Mouse (Mus musculus): Measurements from ENCODE around the gene Ammecr1. TPM values are rescaled to one million over a fixed set of nuclear protein-coding genes. Genes with fewer than 3 reads are reported as not detected.

Ammecr1 gene
- polyA plus RNA-seq, 1 experiment from 2014 or later = 6.4 TPM

DNA sequence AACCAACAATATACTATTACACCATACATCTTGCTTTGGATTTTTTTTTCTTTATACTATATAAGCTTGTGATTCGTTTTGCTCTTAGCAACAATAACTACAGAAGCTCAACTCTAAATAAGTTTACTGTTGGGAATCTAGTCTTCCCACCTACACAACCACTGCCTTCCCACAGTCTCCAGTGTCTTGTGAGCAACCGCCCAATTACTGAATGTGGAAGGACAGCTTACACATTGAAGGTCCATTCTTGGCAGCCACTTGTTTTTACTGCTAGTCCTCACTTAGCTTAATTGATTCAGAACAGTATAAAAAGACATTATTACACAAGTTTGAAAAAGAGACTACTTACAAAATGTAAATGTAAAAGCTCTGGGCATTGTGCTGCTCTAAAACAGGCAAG is 6.1 kb downstream of the Ammecr1 start:
- Histone ChIP-seq H3K4me2 (ENCODE audit: low read depth, low read length) (no peak overlapping the region), H3K4me3 (ENCODE audit: low read depth, low read length) (no peak overlapping the region), H3K36me3 (ENCODE audit: control insufficient read depth, insufficient read depth) (peaks cover 2% of the 10 kb centered on the region), H3K9ac (ENCODE audit: low read depth, low read length) (no peak overlapping the region), H3K4me1 (ENCODE audit: control insufficient read depth, low read depth, low read length) (no peaks in the 10 kb centered on the region; the same call in 1 of the 2 replicates), H3K27me3 (ENCODE audit: control insufficient read depth, insufficient read depth, low read depth, low read length) (no peaks in the 10 kb centered on the region), H3K9me3 (replicated peaks; ENCODE audit: control insufficient read depth, low read length) (no peaks in the 10 kb centered on the region), H3K27ac (ENCODE audit: low read length) (no peak overlapping the region)
- WGBS (ENCODE audit: insufficient replicate concordance) = 67% methylated on average over 2 of the region's 2 CpGs
- ATAC-seq (ENCODE audit: low read depth) = no peak

DNA sequence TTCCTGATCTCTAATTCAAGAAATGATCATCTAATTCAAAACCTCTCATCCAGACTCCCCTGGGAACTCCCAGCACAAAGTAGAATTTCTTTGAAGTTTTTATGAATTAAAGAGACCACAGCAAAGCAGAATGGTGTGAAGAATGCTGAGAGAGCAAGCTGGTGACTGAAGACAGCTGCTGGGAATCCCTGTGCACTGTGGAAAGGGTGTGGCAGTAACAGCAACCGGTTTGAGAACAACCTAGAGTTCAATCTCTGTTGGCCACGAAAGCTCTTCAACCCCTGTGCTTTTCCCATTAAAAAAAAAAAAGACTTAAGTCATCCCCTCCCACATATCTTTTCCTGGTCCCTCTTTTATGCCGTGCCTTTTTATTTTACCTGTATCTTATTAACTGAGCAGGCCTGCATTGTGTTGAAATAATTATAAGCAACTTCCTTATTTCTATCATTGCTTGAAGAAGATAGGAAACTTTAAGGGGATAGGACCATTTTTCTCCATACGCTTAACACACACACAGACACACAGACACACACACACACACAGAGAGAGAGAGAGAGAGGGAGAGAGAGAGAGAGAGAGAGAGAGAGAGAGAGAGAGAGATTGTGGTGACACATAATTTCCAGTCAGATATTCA is 6.7 kb downstream of the Ammecr1 start:
- no peak overlapping the region for H3K4me2 ChIP-seq (ENCODE audit: low read depth, low read length)
- H3K4me3 ChIP-seq (ENCODE audit: low read depth, low read length) = no peak overlapping the region
- H3K36me3 ChIP-seq (ENCODE audit: control insufficient read depth, insufficient read depth) = peaks cover 2% of the 10 kb centered on the region
- no peaks in the 10 kb centered on the region for H3K27me3 ChIP-seq (ENCODE audit: control insufficient read depth, insufficient read depth, low read depth, low read length)
- no peak overlapping the region for H3K27ac ChIP-seq (ENCODE audit: low read length)
- H3K9me3 ChIP-seq (replicated peaks; ENCODE audit: control insufficient read depth, low read length) = no peaks in the 10 kb centered on the region
- ATAC-seq (ENCODE audit: low read depth) = no peak
- WGBS (ENCODE audit: insufficient replicate concordance) = 54% methylated on average over 4 of the region's 4 CpGs
- no peaks in the 10 kb centered on the region; the same call in 1 of the 2 replicates for H3K4me1 ChIP-seq (ENCODE audit: control insufficient read depth, low read depth, low read length)
- no peak overlapping the region for H3K9ac ChIP-seq (ENCODE audit: low read depth, low read length)

DNA sequence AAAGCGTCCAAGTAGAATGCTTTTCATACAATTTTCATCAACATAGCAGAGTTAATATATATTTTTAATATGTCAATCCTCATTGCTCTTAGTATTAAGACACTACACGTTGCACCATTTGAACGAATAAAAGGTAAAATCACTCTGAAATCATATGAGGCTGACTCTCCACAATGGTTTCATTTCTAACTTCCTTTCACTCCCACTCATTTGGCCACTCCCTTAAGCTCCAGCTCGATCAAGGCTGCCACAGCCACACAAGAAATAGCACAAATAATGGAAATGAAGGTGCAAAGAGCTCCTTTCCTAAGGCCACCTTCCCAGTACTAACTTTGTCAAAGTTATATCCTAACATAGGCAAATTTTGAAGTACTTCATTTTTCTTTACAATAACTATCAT is 38.1 kb downstream of the Ammecr1 start:
- ATAC-seq (ENCODE audit: low read depth) = no peak
- WGBS (ENCODE audit: insufficient replicate concordance) = 59% methylated on average over 4 of the region's 4 CpGs
- no peak overlapping the region for H3K9ac ChIP-seq (ENCODE audit: low read depth, low read length)
- H3K4me1 ChIP-seq (ENCODE audit: control insufficient read depth, low read depth, low read length) = no peaks in the 10 kb centered on the region
- no peaks in the 10 kb centered on the region for H3K9me3 ChIP-seq (replicated peaks; ENCODE audit: control insufficient read depth, low read length)
- no peaks in the 10 kb centered on the region for H3K27me3 ChIP-seq (ENCODE audit: control insufficient read depth, insufficient read depth, low read depth, low read length)
- H3K4me2 ChIP-seq (ENCODE audit: low read depth, low read length) = no peak overlapping the region
- H3K4me3 ChIP-seq (ENCODE audit: low read depth, low read length) = no peak overlapping the region
- no peaks in the 10 kb centered on the region for H3K36me3 ChIP-seq (ENCODE audit: control insufficient read depth, insufficient read depth)
- no peak overlapping the region for H3K27ac ChIP-seq (ENCODE audit: low read length)

DNA sequence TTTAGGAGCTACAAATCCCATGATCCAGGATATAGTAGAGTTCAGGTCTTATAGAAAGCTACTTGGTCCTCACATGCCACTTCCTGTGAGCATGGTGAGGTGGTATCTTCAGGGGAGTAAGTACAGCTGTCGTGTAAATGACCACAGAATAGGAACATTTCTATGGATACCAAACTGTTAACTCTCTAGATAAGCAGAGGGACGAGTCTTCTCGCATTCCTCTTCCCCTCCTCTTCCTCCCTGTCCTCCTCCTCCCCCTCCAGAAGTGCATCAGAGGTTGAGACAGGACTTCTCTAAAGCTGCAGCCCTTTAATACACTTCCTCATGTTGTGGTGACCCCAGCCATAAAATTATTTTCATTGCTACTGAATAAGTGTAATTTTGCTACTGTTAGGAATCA is 49.1 kb downstream of the Ammecr1 start:
- H3K36me3 ChIP-seq (ENCODE audit: control insufficient read depth, insufficient read depth) = no peaks in the 10 kb centered on the region
- WGBS (ENCODE audit: insufficient replicate concordance) = 31% methylated on average over 3 of the region's 3 CpGs
- no peak for ATAC-seq (ENCODE audit: low read depth)

DNA sequence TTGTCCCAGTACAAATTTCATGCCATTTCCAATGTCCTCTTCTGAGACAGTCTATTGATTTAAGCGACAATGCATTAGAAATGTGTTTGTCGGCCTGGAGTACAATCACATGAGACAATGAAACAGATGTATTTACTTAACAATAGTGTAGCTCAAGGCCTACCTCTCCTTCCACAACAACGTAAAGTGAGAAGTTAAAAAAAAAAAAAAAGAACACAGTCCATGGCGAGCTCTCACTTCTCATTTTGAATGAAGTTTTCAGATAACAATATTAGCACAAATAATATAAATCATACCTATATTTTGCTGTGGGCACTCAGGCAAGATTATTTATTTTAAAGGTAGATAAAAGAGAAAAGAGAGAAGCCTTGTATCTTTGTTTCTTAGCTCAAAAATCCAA is 49.8 kb downstream of the Ammecr1 start:
- H3K36me3 ChIP-seq (ENCODE audit: control insufficient read depth, insufficient read depth) = no peaks in the 10 kb centered on the region
- no peak overlapping the region for H3K4me2 ChIP-seq (ENCODE audit: low read depth, low read length)
- H3K9me3 ChIP-seq (replicated peaks; ENCODE audit: control insufficient read depth, low read length) = no peaks in the 10 kb centered on the region
- no peak overlapping the region for H3K27ac ChIP-seq (ENCODE audit: low read length)
- ATAC-seq (ENCODE audit: low read depth) = no peak
- no peaks in the 10 kb centered on the region for H3K4me1 ChIP-seq (ENCODE audit: control insufficient read depth, low read depth, low read length)
- H3K9ac ChIP-seq (ENCODE audit: low read depth, low read length) = no peak overlapping the region
- WGBS (ENCODE audit: insufficient replicate concordance) = 58% methylated on average over 4 of the region's 4 CpGs
- H3K27me3 ChIP-seq (ENCODE audit: control insufficient read depth, insufficient read depth, low read depth, low read length) = no peaks in the 10 kb centered on the region
- H3K4me3 ChIP-seq (ENCODE audit: low read depth, low read length) = no peak overlapping the region

More for the DNA sequence above, 49.1 kb downstream of the Ammecr1 start:
- Histone ChIP-seq H3K9ac (ENCODE audit: low read depth, low read length) (no peak overlapping the region), H3K4me3 (ENCODE audit: low read depth, low read length) (no peak overlapping the region), H3K4me1 (ENCODE audit: control insufficient read depth, low read depth, low read length) (no peaks in the 10 kb centered on the region), H3K9me3 (replicated peaks; ENCODE audit: control insufficient read depth, low read length) (no peaks in the 10 kb centered on the region), H3K27ac (ENCODE audit: low read length) (no peak overlapping the region), H3K4me2 (ENCODE audit: low read depth, low read length) (no peak overlapping the region), H3K27me3 (ENCODE audit: control insufficient read depth, insufficient read depth, low read depth, low read length) (no peaks in the 10 kb centered on the region)

DNA sequence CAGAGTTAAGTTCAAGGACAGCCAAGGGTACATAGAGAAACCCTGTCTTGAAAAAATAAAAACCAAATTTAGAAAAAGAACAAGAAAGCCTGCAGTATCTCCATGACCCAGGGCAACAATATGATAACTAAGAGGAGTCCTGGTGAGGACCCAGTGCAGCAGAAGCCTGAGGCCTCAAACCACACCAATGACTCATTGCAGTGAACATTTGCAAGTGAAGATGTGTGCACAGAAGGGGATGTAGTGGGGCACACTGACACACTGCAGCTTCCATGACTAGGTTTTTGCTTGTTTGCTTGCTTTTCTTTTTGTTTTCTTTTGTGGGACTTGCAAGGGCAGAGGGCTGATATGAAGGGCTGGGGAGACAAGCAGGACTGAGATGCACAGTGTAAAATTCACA is 52.3 kb downstream of the Ammecr1 start:
- Histone ChIP-seq H3K4me2 (ENCODE audit: low read depth, low read length) (no peak overlapping the region), H3K4me1 (ENCODE audit: control insufficient read depth, low read depth, low read length) (no peaks in the 10 kb centered on the region), H3K27me3 (ENCODE audit: control insufficient read depth, insufficient read depth, low read depth, low read length) (no peaks in the 10 kb centered on the region), H3K9me3 (replicated peaks; ENCODE audit: control insufficient read depth, low read length) (no peaks in the 10 kb centered on the region), H3K27ac (ENCODE audit: low read length) (no peak overlapping the region), H3K4me3 (ENCODE audit: low read depth, low read length) (no peak overlapping the region), H3K9ac (ENCODE audit: low read depth, low read length) (no peak overlapping the region), H3K36me3 (ENCODE audit: control insufficient read depth, insufficient read depth) (no peaks in the 10 kb centered on the region)
- ATAC-seq (ENCODE audit: low read depth) = no peak

DNA sequence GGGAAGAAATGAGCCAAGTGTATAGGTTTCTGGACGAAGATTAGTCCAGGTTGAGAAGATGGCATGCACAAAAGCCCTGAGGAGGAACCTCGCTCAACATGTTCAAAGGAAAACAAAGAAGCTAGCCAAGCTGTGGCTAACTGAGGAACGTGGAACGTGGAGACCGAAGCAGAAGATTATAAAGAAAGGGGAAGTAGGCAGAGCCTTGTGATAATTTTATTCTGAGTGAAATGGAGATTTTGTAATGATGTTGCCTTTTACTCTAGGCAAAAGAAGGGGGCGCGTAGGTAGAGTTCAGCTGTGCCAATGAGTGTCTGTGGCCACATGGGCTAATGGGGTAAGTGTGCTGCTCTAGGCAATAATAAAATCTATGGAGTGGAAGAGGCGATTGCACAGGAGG is 62.7 kb downstream of the Ammecr1 start:
- H3K4me2 ChIP-seq (ENCODE audit: low read depth, low read length) = no peak overlapping the region
- H3K27me3 ChIP-seq (ENCODE audit: control insufficient read depth, insufficient read depth, low read depth, low read length) = no peaks in the 10 kb centered on the region
- H3K9ac ChIP-seq (ENCODE audit: low read depth, low read length) = no peak overlapping the region
- H3K4me3 ChIP-seq (ENCODE audit: low read depth, low read length) = no peak overlapping the region
- 51% methylated on average over 8 of the region's 8 CpGs for WGBS (ENCODE audit: insufficient replicate concordance)
- no peaks in the 10 kb centered on the region for H3K9me3 ChIP-seq (replicated peaks; ENCODE audit: control insufficient read depth, low read length)
- ATAC-seq (ENCODE audit: low read depth) = no peak
- H3K36me3 ChIP-seq (ENCODE audit: control insufficient read depth, insufficient read depth) = no peaks in the 10 kb centered on the region
- H3K27ac ChIP-seq (ENCODE audit: low read length) = no peak overlapping the region
- H3K4me1 ChIP-seq (ENCODE audit: control insufficient read depth, low read depth, low read length) = no peaks in the 10 kb centered on the region

DNA sequence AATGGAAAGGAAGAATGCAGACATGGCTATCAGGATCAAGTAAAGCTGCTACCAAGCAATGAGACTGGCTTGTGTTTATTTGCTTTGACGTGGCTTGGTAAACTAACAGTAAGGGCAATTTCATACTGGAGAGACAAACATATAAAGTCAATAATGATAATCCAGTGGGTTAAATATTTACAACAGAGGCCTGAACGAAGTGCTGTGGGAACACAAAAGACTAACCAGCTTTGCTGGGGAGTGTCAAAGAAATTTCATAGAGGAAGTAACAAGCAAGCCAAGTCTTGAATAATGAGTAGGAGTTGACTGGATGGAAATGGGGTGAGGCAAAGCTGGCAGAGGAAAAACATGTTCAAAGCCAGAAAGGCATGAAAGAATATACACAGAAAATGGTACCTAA is 63.9 kb downstream of the Ammecr1 start:
- 0 out of 2 replicates have a peak, but pooled peaks have one; percentile 19 for ATAC-seq (ENCODE audit: low read depth)
- WGBS (ENCODE audit: insufficient replicate concordance) = 55% methylated on average over 2 of the region's 2 CpGs

DNA sequence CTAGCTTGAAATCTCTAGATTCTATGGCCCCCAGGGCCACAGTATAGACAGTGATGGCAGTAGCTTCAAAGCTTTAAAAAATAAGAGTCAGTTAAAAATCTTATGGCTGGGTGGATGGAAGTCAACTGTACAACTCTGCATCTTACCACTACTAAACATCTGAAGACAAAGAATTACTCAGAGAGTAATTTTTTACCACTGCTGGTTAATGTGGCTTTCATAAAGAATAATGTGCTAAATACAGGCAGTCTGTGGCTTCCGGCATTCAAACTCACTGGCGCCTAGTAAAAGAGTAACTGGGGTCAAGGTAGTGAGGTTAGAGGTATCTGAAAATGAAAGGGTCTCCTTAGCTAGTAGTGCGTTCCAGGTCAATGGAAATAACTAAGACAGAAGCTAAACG is 64.6 kb downstream of the Ammecr1 start:
- Histone ChIP-seq H3K9me3 (replicated peaks; ENCODE audit: control insufficient read depth, low read length) (no peaks in the 10 kb centered on the region), H3K36me3 (ENCODE audit: control insufficient read depth, insufficient read depth) (no peaks in the 10 kb centered on the region), H3K4me3 (ENCODE audit: low read depth, low read length) (no peak overlapping the region), H3K4me1 (ENCODE audit: control insufficient read depth, low read depth, low read length) (no peaks in the 10 kb centered on the region), H3K27me3 (ENCODE audit: control insufficient read depth, insufficient read depth, low read depth, low read length) (no peaks in the 10 kb centered on the region), H3K9ac (ENCODE audit: low read depth, low read length) (no peak overlapping the region), H3K27ac (ENCODE audit: low read length) (no peak overlapping the region), H3K4me2 (ENCODE audit: low read depth, low read length) (peak overlapping the region; percentile 3; the same call in 1 of the 2 replicates)
- WGBS (ENCODE audit: insufficient replicate concordance) = 69% methylated on average over 4 of the region's 4 CpGs
- ATAC-seq (ENCODE audit: low read depth) = no peak

More for the DNA sequence above, 63.9 kb downstream of the Ammecr1 start:
- Histone ChIP-seq H3K4me1 (ENCODE audit: control insufficient read depth, low read depth, low read length) (no peaks in the 10 kb centered on the region), H3K4me2 (ENCODE audit: low read depth, low read length) (no peak overlapping the region), H3K9me3 (replicated peaks; ENCODE audit: control insufficient read depth, low read length) (no peaks in the 10 kb centered on the region), H3K27me3 (ENCODE audit: control insufficient read depth, insufficient read depth, low read depth, low read length) (no peaks in the 10 kb centered on the region), H3K36me3 (ENCODE audit: control insufficient read depth, insufficient read depth) (no peaks in the 10 kb centered on the region), H3K27ac (ENCODE audit: low read length) (0 out of 2 replicates have a peak overlapping the region, but pooled peaks have one; percentile 14), H3K4me3 (ENCODE audit: low read depth, low read length) (no peak overlapping the region), H3K9ac (ENCODE audit: low read depth, low read length) (no peak overlapping the region)

Measured in liver, embryonic 16.5 days (tissue).